Mouse (Mus musculus): Measurements from ENCODE around the gene Bola1.

The Bola1 gene

DNA sequence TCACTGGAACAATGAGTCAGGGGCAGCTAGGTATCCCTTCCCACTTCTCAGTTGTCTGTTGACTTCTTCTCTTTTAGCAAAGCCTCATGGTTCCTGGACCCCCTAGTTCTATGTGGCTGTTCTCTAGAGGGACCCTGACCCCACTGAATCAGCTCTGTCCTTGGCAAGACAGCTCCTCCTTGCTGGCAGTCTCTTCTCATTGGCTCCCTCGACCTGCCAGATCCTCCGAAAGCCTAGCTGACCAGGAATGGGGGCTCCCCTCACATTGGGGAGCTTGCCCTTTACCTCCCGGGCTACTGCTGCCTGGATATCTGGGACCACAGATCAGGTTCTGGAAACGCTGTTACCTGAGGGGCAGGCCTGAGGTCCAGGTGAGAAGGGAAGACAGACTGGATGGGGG is 49.2 kb downstream of the Bola1 start:
- no peak for DNase-seq (ENCODE audit: low read depth, low spot score)
- Histone ChIP-seq H3K36me3 (ENCODE audit: control insufficient read depth, insufficient read depth, low read length, poor library complexity, severe bottlenecking) (0 out of 2 replicates have a peak, but pooled peaks cover 2% of the 10 kb centered on the region), H3K27me3 (ENCODE audit: control insufficient read depth, insufficient read depth, low read length, poor library complexity, severe bottlenecking) (no peaks in the 10 kb centered on the region)

DNA sequence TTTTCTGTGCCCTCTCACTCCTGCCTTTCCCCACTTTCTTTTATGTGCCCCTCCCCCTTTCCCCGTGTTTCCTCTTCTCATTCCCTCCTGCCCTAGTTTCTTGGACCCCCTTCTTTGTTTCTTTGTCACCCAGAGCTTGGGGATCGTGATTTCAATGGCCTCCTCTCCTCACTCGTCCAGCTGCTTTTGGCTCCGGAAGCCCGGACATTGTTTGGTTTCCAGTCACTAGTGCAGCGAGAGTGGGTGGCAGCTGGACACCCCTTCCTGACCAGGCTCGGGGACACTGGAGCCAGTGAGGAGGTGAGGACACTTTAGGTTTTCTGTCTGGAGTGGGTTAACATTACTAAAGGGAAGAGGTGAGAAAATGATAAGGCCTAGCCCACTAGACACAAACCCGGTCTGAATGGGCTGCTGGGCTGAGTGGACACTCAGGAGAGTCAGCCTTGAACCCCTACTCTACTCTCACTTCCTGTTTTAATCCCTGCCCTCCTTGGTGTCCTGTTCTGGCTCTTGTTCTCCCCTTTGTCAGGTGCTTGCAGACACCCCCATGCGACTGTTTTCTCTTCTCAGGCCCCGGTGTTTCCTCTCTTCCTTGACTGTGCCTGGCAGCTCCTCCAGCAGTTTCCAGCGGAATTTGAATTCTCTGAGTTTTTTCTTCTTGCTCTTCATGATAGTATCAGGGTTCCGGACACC is 50.9 kb downstream of the Bola1 start:
- no peak for DNase-seq (ENCODE audit: low read depth, low spot score)
- H3K36me3 ChIP-seq (ENCODE audit: control insufficient read depth, insufficient read depth, low read length, poor library complexity, severe bottlenecking), result no peaks in the 10 kb centered on the region

GRCm38 (mm10) chr3:96163040-96163439 is 56.5 kb downstream of the Bola1 start:
- H3K36me3 ChIP-seq (ENCODE audit: control insufficient read depth, insufficient read depth, low read length, poor library complexity, severe bottlenecking), result no peaks in the 10 kb centered on the region
- no peaks in the 10 kb centered on the region for H3K27me3 ChIP-seq (ENCODE audit: control insufficient read depth, insufficient read depth, low read length, poor library complexity, severe bottlenecking)
- DNase-seq (ENCODE audit: low read depth, low spot score), result no peak

More for the DNA sequence above, 50.9 kb downstream of the Bola1 start:
- H3K27me3 ChIP-seq (ENCODE audit: control insufficient read depth, insufficient read depth, low read length, poor library complexity, severe bottlenecking), result no peaks in the 10 kb centered on the region

DNA sequence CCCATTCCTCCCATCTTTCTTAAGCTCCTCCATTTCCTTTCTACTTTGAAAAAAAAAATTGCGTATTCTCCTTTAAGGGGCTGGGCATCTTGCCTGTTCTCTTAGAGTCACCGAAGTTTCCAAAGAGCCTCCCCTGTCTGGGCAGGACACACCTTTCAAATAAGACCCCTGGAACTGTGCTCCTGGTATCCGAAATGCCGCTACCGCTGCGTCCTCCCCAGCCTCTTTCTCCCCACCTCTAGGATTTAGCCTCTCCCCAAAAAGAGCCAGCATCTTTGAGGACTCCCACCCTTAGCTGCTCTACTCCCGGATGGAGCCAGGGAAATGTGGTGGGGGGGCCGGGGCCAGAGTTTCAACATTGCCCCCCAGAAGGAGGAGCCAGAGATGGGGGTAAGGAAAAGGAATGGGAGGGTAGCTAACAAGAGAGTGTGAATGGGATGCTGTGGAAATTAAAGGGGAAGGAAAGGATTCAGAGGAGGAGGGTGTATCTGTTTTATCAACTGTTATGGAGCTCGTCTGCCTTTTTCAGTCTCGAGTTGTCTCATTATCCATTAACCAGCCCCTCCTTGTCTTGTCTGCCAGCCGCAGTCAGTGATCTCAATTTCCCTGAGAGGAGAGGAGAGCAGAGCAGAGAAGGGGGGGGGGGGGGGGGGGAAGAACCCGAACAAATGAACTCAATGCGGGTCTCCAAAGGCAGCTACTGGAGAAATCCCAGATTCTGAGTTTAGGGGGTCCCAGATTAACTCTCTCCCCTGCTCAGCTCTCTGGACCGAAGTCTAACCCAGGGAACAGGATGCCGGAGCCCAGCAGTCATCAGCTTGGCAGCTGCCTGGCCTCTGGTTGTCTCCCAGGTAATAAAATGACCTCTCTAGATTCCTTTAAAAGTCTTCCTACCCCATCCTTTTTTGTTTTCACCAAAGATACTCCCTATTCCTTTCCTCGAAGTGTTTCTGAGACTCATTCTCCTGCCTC is 57.4 kb downstream of the Bola1 start, which contains the start of gene Mtmr11:
Gene Mtmr11, plus strand, starts transcription at position 136 of the 972 bp plus-strand sequence.
- H3K27me3 ChIP-seq (ENCODE audit: control insufficient read depth, insufficient read depth, low read length, poor library complexity, severe bottlenecking), result no peaks in the 10 kb centered on the region
- 0 out of 2 replicates have a peak, but pooled peaks cover 2% of the 10 kb centered on the region for H3K36me3 ChIP-seq (ENCODE audit: control insufficient read depth, insufficient read depth, low read length, poor library complexity, severe bottlenecking)
- no peak for DNase-seq (ENCODE audit: low read depth, low spot score)

- H3K27me3 ChIP-seq (ENCODE audit: control insufficient read depth, insufficient read depth, low read length, poor library complexity, severe bottlenecking), result no peaks in the 10 kb centered on the region
- H3K36me3 ChIP-seq (ENCODE audit: control insufficient read depth, insufficient read depth, low read length, poor library complexity, severe bottlenecking), result 0 out of 2 replicates have a peak, but pooled peaks cover 2% of the 10 kb centered on the region
- no peak for DNase-seq (ENCODE audit: low read depth, low spot score)
These were observed 58.5 kb downstream of the Bola1 start for GRCm38 (mm10) chr3:96160803-96161516.

- Histone ChIP-seq H3K36me3 (ENCODE audit: control insufficient read depth, insufficient read depth, low read length, poor library complexity, severe bottlenecking) (peaks cover 2% of the 10 kb centered on the region; the same call in 1 of the 2 replicates), H3K27me3 (ENCODE audit: control insufficient read depth, insufficient read depth, low read length, poor library complexity, severe bottlenecking) (no peaks in the 10 kb centered on the region)
- DNase-seq (ENCODE audit: low read depth, low spot score), result no peak
These were observed 59.2 kb downstream of the Bola1 start for GRCm38 (mm10) chr3:96160222-96160802.

DNA sequence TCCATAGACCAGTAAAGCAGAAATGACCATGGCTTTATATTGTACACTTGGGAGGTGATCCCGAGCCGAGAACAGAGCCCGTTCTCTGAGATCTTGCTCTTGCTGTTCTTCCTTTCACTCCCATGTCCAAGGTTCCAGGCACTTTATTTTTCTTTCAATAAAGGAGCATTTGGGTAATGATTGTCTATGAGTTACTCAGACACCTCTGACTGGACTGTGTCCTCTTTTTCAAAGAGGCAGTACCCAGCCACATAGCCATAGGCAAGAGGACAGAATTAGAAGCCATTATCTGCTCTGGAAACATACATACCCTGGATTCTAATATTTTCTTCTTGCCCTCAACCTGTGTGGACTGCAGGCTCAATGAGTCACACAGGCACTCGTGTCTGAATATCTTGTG is 59.7 kb downstream of the Bola1 start:
- no peak for DNase-seq (ENCODE audit: low read depth, low spot score)
- H3K36me3 ChIP-seq (ENCODE audit: control insufficient read depth, insufficient read depth, low read length, poor library complexity, severe bottlenecking), result peaks cover 5% of the 10 kb centered on the region
- H3K27me3 ChIP-seq (ENCODE audit: control insufficient read depth, insufficient read depth, low read length, poor library complexity, severe bottlenecking), result no peaks in the 10 kb centered on the region

DNA sequence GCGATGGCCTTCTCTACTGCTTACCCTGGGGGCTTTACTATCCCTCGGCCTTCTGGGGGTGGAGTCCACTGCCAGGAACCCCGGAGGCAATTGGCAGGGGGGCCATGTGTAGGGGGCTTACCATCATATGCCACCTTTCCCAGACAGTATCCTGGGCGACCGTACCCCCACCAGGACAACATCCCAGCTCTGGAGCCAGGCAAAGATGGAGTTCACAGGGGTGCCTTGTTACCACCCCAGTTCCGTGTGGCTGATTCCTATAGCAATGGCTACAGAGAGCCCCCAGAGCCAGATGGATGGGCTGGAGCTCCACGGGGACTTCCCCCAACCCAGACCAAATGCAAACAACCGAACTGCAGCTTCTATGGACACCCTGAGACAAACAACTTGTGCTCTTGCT is 64.0 kb downstream of the Bola1 start:
- DNase-seq (ENCODE audit: low read depth, low spot score), result no peak
- no peaks in the 10 kb centered on the region for H3K27me3 ChIP-seq (ENCODE audit: control insufficient read depth, insufficient read depth, low read length, poor library complexity, severe bottlenecking)
- peaks cover 14% of the 10 kb centered on the region for H3K36me3 ChIP-seq (ENCODE audit: control insufficient read depth, insufficient read depth, low read length, poor library complexity, severe bottlenecking)

DNA sequence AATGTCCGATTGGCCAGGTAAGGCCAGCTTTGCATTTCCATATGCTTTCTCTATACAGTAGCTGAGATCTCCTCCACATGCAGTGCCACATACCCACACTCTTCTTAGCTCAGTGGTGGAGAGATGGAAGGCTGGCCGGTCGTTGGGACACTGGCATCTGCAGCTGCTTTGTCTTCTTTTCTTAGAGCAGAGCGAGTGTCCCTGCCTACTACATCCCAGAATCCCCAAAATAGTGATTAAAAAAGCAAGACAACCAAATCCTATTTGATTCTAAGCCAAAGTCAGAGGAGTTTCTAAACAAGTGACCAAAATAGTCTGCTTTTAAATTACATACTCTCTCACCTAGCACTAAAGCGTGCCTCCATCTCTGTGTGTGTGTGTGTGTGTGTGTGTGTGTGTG is 66.9 kb downstream of the Bola1 start:
- H3K27me3 ChIP-seq (ENCODE audit: control insufficient read depth, insufficient read depth, low read length, poor library complexity, severe bottlenecking), result no peaks in the 10 kb centered on the region
- peaks cover 14% of the 10 kb centered on the region for H3K36me3 ChIP-seq (ENCODE audit: control insufficient read depth, insufficient read depth, low read length, poor library complexity, severe bottlenecking)
- no peak for DNase-seq (ENCODE audit: low read depth, low spot score)

DNA sequence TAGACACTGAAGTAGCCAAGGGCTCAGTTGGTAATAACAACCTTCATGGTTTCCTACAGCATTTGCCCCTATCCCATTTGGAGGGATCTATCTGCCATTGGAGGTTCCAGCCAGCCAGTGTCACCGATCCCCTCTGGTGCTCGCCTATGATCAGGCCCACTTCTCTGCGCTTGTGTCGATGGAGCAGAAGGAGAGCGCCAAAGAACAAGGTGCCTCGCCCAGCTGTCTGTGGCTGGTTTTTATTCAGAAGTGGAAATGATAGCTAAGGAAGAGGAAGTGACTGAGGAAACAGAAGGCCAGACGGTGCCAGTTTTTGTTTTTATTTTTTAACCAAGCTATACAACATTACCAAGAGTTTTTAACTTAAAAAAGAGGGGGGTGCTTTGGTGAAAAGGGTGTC is 67.7 kb downstream of the Bola1 start:
- Histone ChIP-seq H3K27me3 (ENCODE audit: control insufficient read depth, insufficient read depth, low read length, poor library complexity, severe bottlenecking) (no peaks in the 10 kb centered on the region), H3K36me3 (ENCODE audit: control insufficient read depth, insufficient read depth, low read length, poor library complexity, severe bottlenecking) (peaks cover 15% of the 10 kb centered on the region)
- DNase-seq (ENCODE audit: low read depth, low spot score), result peak; percentile 26

- Histone ChIP-seq H3K36me3 (ENCODE audit: control insufficient read depth, insufficient read depth, low read length, poor library complexity, severe bottlenecking) (peaks cover 21% of the 10 kb centered on the region; the same call in 1 of the 2 replicates), H3K27me3 (ENCODE audit: control insufficient read depth, insufficient read depth, low read length, poor library complexity, severe bottlenecking) (no peaks in the 10 kb centered on the region)
- peak; percentile 85 for DNase-seq (ENCODE audit: low read depth, low spot score)
These were observed 71.6 kb downstream of the Bola1 start for GRCm38 (mm10) chr3:96147950-96148349.
